Mouse (Mus musculus) erythroblast, embryonic 14.5 days (primary cell): ENCODE data around the gene Elobl.

Experiments used
- GATA1 ChIP-seq: IDR thresholded peaks from 2 replicates; pipeline ENCODE4 v1.6.1; 2012; ENCODE audit warnings: low read length, inconsistent platforms, mixed read lengths
- TAL1 ChIP-seq: IDR thresholded peaks from 3 replicates; pipeline ENCODE4 v1.6.1; 2012; ENCODE audit warnings: low read length, inconsistent platforms, mixed read lengths

DNA sequence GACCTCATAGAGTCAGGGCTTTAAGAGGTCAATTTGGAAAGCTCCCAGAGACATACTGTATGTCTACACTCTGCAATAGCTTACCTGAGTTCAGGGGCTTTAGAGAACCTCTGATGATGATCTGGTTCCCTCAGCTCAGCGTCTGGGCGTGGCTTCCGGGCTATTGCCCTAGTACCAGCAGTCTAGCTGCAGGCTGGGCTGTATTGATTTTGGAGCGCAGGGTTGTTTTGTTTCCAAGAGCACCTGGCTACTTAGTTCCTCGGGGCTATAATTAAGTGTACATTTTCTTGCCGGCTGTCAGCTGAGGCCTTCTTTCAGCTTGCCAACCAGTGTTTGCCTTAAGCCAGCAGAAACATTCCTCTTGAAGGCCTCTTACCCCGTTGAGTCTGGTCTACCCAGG is 42.8 kb upstream of the Elobl start:
- TF ChIP-seq GATA1: no peak
- TF ChIP-seq TAL1: no peak
